Mouse (Mus musculus) heart, postnatal 14 days (tissue): ENCODE data around the gene Etfrf1. TPM values are rescaled to one million over a fixed set of nuclear protein-coding genes. Genes with fewer than 3 reads are reported as not detected.

ENCODE experiments used
- DNase-seq, 2 experiments: peaks; one replicate each; pipeline ENCODE4 v3.0.0; 2021 to 2022
- intact Hi-C: fragments of 180-260 bp; cut with DNase I; formaldehyde crosslinking; loops from one replicate; pipeline ENCODE4 v1.15.1; 2025
- long read RNA-seq, 2 experiments: library from polyadenylated mRNA; stranded (forward); transcript quantifications; one replicate each; pipeline ENCODE4 v2.0.0; 2021
- total RNA-seq, 2 experiments: library from RNA; stranded (reverse); gene quantifications; 2 replicates each; pipeline ENCODE4 v1.2.3; 2021

Etfrf1 gene
- 100 to 1,000 TPM; 109 to 115 TPM for total RNA-seq
- long read RNA-seq, experiment 1, transcript Etfrf1-201 (3 exons, 2,436 nt), result minor isoform, 10 of 249 reads
- long read RNA-seq, experiment 1, transcript Etfrf1-206 (3 exons, 872 nt), result minor isoform, 5 of 249 reads
- long read RNA-seq, experiment 1, transcript Etfrf1-207 (3 exons, 1,374 nt), result major isoform, 210 of 249 reads
- long read RNA-seq, experiment 1, partial matches to known transcripts, result 0 of 249 reads
- long read RNA-seq, experiment 1, other reads (novel, unspliced or antisense), result 23 of 249 reads
- long read RNA-seq, experiment 2, transcript Etfrf1-207 (3 exons, 1,374 nt), result major isoform, 166 of 187 reads
- long read RNA-seq, experiment 2, transcript Etfrf1-201 (3 exons, 2,436 nt), result minor isoform, 5 of 187 reads
- long read RNA-seq, experiment 2, partial matches to known transcripts, result 0 of 187 reads
- long read RNA-seq, experiment 2, other reads (novel, unspliced or antisense), result 10 of 187 reads

- peak; percentile 96 to 97 for DNase-seq
- intact Hi-C loops, result loop anchor here (1.0 to 5.0 kb wide), 2 partner anchors 36 to 130 kb away; no protein-coding TSS in a partner anchor
Observed at GRCm38 (mm10) chr6:145210816-145211338, at the start of gene Etfrf1, which contains the start of gene Casc1. TSS of gene Etfrf1 (plus strand) at chr6:145211134. TSS of gene Casc1 (minus strand) at chr6:145211005.

GRCm38 (mm10) chr6:145171892-145172606, 38.9 kb upstream of the Etfrf1 start:
- intact Hi-C loops, result loop anchor here (5.0 kb wide), 1 partner anchor 45 kb away; no protein-coding TSS in a partner anchor
- DNase-seq, result no peak

- peak; percentile 89 to 91 for DNase-seq
- intact Hi-C loops, result loop anchor here (5.0 kb wide), 1 partner anchor 46 kb away; no protein-coding TSS in a partner anchor
Observed at GRCm38 (mm10) chr6:145173781-145174191, 37.1 kb upstream of the Etfrf1 start.

- intact Hi-C loops, result no loop called here
Observed at GRCm38 (mm10) chr6:145175571-145175981, 35.4 kb upstream of the Etfrf1 start.

GRCm38 (mm10) chr6:145176474-145176873, 34.5 kb upstream of the Etfrf1 start:
- DNase-seq, result no peak
- intact Hi-C loops, result no loop called here

More at GRCm38 (mm10) chr6:145175571-145175981, 35.4 kb upstream of the Etfrf1 start:
- no peak for DNase-seq

GRCm38 (mm10) chr6:145179665-145180064, 31.3 kb upstream of the Etfrf1 start:
- intact Hi-C loops, result loop anchor here (2.0 kb wide), 1 partner anchor 161 kb away; no protein-coding TSS in a partner anchor
- peak; percentile 57 to 77 for DNase-seq

GRCm38 (mm10) chr6:145182044-145182443, 28.9 kb upstream of the Etfrf1 start:
- peak; percentile 49 to 70 for DNase-seq
- intact Hi-C loops, result no loop called here

GRCm38 (mm10) chr6:145186096-145186495, 24.8 kb upstream of the Etfrf1 start:
- DNase-seq, result no peak
- intact Hi-C loops, result no loop called here

GRCm38 (mm10) chr6:145187093-145188088, 23.5 kb upstream of the Etfrf1 start:
- no peak for DNase-seq
- intact Hi-C loops, result loop anchor here (1.0 kb wide), 1 partner anchor 98 kb away; no protein-coding TSS in a partner anchor

- intact Hi-C loops, result no loop called here
- no peak for DNase-seq
Observed at GRCm38 (mm10) chr6:145193038-145193437, 17.9 kb upstream of the Etfrf1 start.

- no peak for DNase-seq
- intact Hi-C loops, result no loop called here
Observed at GRCm38 (mm10) chr6:145193446-145193845, 17.5 kb upstream of the Etfrf1 start.

GRCm38 (mm10) chr6:145197949-145198686, 12.8 kb upstream of the Etfrf1 start:
- DNase-seq, result no peak
- intact Hi-C loops, result no loop called here

GRCm38 (mm10) chr6:145202432-145203125, 8.4 kb upstream of the Etfrf1 start:
- intact Hi-C loops, result no loop called here
- DNase-seq, result no peak

- intact Hi-C loops, result no loop called here
- DNase-seq, result no peak
Observed at GRCm38 (mm10) chr6:145204440-145204839, 6.5 kb upstream of the Etfrf1 start.

GRCm38 (mm10) chr6:145205142-145205541, 5.8 kb upstream of the Etfrf1 start:
- intact Hi-C loops, result no loop called here
- DNase-seq, result no peak

GRCm38 (mm10) chr6:145210056-145210680, 766 bp upstream of the Etfrf1 start:
- intact Hi-C loops, result loop anchor here (1.0 to 5.0 kb wide), 2 partner anchors 37 to 131 kb away; no protein-coding TSS in a partner anchor
- DNase-seq, result peak in 1 of 2 experiments; percentile 15
